Mouse (Mus musculus) lung, postnatal 0 days (tissue): ENCODE results near the gene Itgb8.

Source experiments
- CTCF ChIP-seq: IDR thresholded peaks from 2 replicates; pipeline ENCODE4 v1.5.1; 2016; ENCODE audit warnings: antibody characterized with exemption, mild to moderate bottlenecking
- EP300 ChIP-seq: IDR thresholded peaks from 2 replicates; pipeline ENCODE4 v1.6.1; 2016; ENCODE audit warnings: antibody characterized with exemption, mild to moderate bottlenecking, control low read depth

DNA sequence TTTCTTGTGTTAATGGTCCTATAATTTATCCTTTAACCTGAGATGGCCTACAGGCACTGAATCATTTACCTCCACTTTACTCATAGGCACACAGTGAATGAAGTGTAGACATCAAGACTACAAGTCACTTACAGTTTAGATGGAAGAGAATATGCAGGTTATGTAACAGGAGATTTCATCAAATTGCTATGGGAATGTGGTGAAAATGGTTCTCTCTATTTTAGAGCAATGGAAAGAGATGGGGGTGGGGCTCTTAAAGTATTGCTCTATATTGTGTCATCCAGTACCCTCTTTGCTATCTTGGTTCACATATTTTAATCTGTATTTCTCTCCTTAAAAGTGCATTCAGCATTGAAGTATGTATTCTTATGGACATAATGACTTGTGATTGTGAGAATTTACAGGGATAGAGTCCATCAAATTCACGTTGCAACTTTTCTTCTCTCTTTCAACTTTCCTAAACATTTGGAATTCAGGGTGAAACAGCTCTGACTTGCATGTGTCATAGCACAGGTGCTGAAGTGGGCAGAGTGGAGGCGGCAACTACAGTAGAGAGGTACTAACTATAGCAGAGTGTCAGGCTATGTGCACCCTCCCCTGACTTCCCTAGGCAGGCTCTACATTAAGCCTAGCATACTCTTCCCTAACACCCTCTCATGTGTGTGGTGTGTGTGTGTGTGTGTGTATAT, 29.1 kb downstream of the Itgb8 start:
- TF ChIP-seq CTCF (no peak), EP300 (no peak)
